Mouse (Mus musculus) small intestine, adult 2 months (tissue): Measurements from ENCODE around the gene Tmem50b.

ENCODE experiments used
- CTCF ChIP-seq: fragments of 200-500 bp; IDR thresholded peaks from 2 replicates; pipeline ENCODE4 v1.5.1; 2012; ENCODE audit warnings: low read depth, mild to moderate bottlenecking, control low read depth, inconsistent platforms, low read length, moderate library complexity, mixed read lengths; ENCODE audit not compliant: insufficient replicate concordance, insufficient read length; ENCODE audit errors: extremely low read depth
- POLR2A ChIP-seq: fragments of 200-500 bp; IDR thresholded peaks from 2 replicates; pipeline ENCODE4 v1.6.1; 2012; ENCODE audit warnings: low read depth, mild to moderate bottlenecking, control low read depth, inconsistent platforms, low read length, moderate library complexity

DNA sequence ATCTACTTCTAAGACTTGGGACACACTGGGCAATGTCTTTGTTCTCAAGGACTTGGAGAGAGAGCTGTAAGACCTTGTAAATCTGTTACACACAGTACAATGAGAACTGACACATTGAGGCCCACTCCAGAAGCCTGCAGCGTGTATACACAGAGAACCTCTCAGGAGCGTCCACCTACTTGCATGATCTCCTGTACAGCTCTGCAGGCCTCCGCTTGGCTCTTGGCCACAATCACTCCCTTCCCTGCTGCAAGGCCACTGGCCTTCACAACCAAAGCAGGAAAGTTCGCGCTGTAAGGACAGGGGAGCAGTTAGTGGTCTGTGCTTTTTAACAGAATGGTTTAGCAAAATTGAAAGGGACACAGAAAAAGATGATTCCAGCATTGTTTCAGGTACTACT lies 41.6 kb upstream of the Tmem50b start:
- TF ChIP-seq CTCF (no peak), POLR2A (no peak)
